Mouse (Mus musculus) thymus, adult 2 months (tissue): ENCODE measurements at regions not wholly inside any gene's neighbourhood (a gene's known extent, or its start where the extent isn't known, plus 50 kb on each side); places are given as distances from the start of the nearest gene placed in this dataset.

ENCODE experiments used
- DNase-seq: peaks from one replicate; pipeline ENCODE4 v3.0.0; 2021
- H3K27ac ChIP-seq: fragments of 200-500 bp; 2 replicates; pipeline ENCODE4 v1.5.1; 2012; ENCODE audit warnings: low read length, control low read depth; ENCODE audit not compliant: control insufficient read depth, insufficient read depth
- H3K27me3 ChIP-seq: fragments of 200-500 bp; 2 replicates; pipeline ENCODE4 v1.6.1; 2012; ENCODE audit warnings: mild to moderate bottlenecking, low read length, moderate library complexity, mixed read lengths; ENCODE audit not compliant: control insufficient read depth, insufficient read depth
- H3K36me3 ChIP-seq: fragments of 200-500 bp; 2 replicates; pipeline ENCODE4 v1.6.1; 2012; ENCODE audit warnings: mild to moderate bottlenecking, low read length, moderate library complexity; ENCODE audit not compliant: control insufficient read depth, insufficient read depth
- H3K4me1 ChIP-seq: fragments of 200-500 bp; replicated peaks from 2 replicates; pipeline ENCODE4 v1.6.1; 2012; ENCODE audit warnings: low read length; ENCODE audit not compliant: control insufficient read depth, insufficient read depth
- H3K4me3 ChIP-seq: fragments of 200-500 bp; 2 replicates; pipeline ENCODE4 v1.5.1; 2012; ENCODE audit warnings: mild to moderate bottlenecking, low read length, control low read depth, moderate library complexity; ENCODE audit not compliant: control insufficient read depth, insufficient read depth
- CTCF ChIP-seq: fragments of 200-500 bp; IDR thresholded peaks from 2 replicates; pipeline ENCODE4 v1.5.1; 2012; ENCODE audit warnings: mild to moderate bottlenecking, control low read depth, low read length, moderate library complexity, borderline replicate concordance; ENCODE audit not compliant: control insufficient read depth, poor library complexity, insufficient read depth; ENCODE audit errors: extremely low read depth
- POLR2A ChIP-seq: fragments of 200-500 bp; IDR thresholded peaks from 2 replicates; pipeline ENCODE4 v1.6.1; 2012; ENCODE audit warnings: mild to moderate bottlenecking, low read length, control low read depth, moderate library complexity; ENCODE audit not compliant: control insufficient read depth, poor library complexity, insufficient read depth; ENCODE audit errors: extremely low read depth
- WGBS: fragments of 180-500 bp; shearing (Covaris S2); methylation state at CpG from one replicate; pipeline ENCODE4 v1.1.7; 2018; 5-methylcytosine and 5-hydroxymethylcytosine counted together

GRCm38 (mm10) chr11:19714888-19715595 is 209.1 kb upstream of the Spred2 start:
- DNase-seq: no peak
- TF ChIP-seq POLR2A: no peak
- no peak for TF ChIP-seq CTCF
- H3K27me3 ChIP-seq: no peaks in the 10 kb centered on the region
- no peaks in the 10 kb centered on the region for H3K4me1 ChIP-seq
- no peak overlapping the region for H3K4me3 ChIP-seq
- WGBS: 80% methylated on average over 8 of the region's 8 CpGs
- H3K36me3 ChIP-seq: no peaks in the 10 kb centered on the region
- no peak overlapping the region for H3K27ac ChIP-seq

GRCm38 (mm10) chr11:19718165-19718564 is 206.0 kb upstream of the Spred2 start:
- no peak for DNase-seq

GRCm38 (mm10) chr11:19729031-19729430 is 195.1 kb upstream of the Spred2 start:
- no peaks in the 10 kb centered on the region for H3K36me3 ChIP-seq
- H3K27me3 ChIP-seq: no peaks in the 10 kb centered on the region
- no peak for TF ChIP-seq POLR2A
- no peak for TF ChIP-seq CTCF
- WGBS: 85% methylated on average over 8 of the region's 8 CpGs
- H3K4me1 ChIP-seq: no peaks in the 10 kb centered on the region
- H3K4me3 ChIP-seq: no peak overlapping the region
- DNase-seq: no peak
- H3K27ac ChIP-seq: no peak overlapping the region

More at GRCm38 (mm10) chr11:19718165-19718564, 206.0 kb upstream of the Spred2 start:
- no peaks in the 10 kb centered on the region for H3K27me3 ChIP-seq
- H3K4me3 ChIP-seq: no peak overlapping the region
- TF ChIP-seq CTCF: no peak
- TF ChIP-seq POLR2A: no peak
- no peaks in the 10 kb centered on the region for H3K4me1 ChIP-seq
- no peak overlapping the region for H3K27ac ChIP-seq
- H3K36me3 ChIP-seq: no peaks in the 10 kb centered on the region
- WGBS: 95% methylated on average over 9 of the region's 9 CpGs

GRCm38 (mm10) chr11:19730747-19731146 is 193.4 kb upstream of the Spred2 start:
- no peak for TF ChIP-seq CTCF
- TF ChIP-seq POLR2A: no peak
- DNase-seq: no peak
- Histone ChIP-seq H3K27ac (no peak overlapping the region), H3K4me1 (no peaks in the 10 kb centered on the region), H3K4me3 (no peak overlapping the region), H3K36me3 (no peaks in the 10 kb centered on the region), H3K27me3 (no peaks in the 10 kb centered on the region)
- WGBS: 97% methylated on average over 5 of the region's 5 CpGs

- H3K36me3 ChIP-seq: no peaks in the 10 kb centered on the region
- H3K4me1 ChIP-seq: no peaks in the 10 kb centered on the region
- H3K4me3 ChIP-seq: no peak overlapping the region
- H3K27me3 ChIP-seq: no peaks in the 10 kb centered on the region
- no peak for DNase-seq
- 94% methylated on average over 7 of the region's 7 CpGs for WGBS
- no peak for TF ChIP-seq POLR2A
- TF ChIP-seq CTCF: no peak
- no peak overlapping the region for H3K27ac ChIP-seq
These were observed 188.1 kb upstream of the Spred2 start for GRCm38 (mm10) chr11:19736076-19736475.

- Histone ChIP-seq H3K27me3 (no peaks in the 10 kb centered on the region), H3K4me1 (no peaks in the 10 kb centered on the region), H3K27ac (no peak overlapping the region), H3K36me3 (no peaks in the 10 kb centered on the region), H3K4me3 (no peak overlapping the region)
- DNase-seq: no peak
- TF ChIP-seq POLR2A (no peak), CTCF (no peak)
- 91% methylated on average over 7 of the region's 7 CpGs for WGBS
These were observed 187.2 kb upstream of the Spred2 start for GRCm38 (mm10) chr11:19736926-19737325.
